Mouse (Mus musculus) liver, adult 2 months (tissue): Measurements from ENCODE around the gene Srsf7.

Experiments
- CTCF ChIP-seq: fragments of 200-500 bp; IDR thresholded peaks from 2 replicates; pipeline ENCODE4 v1.5.1; 2011; ENCODE audit warnings: low read depth, low read length, control low read depth
- POLR2A ChIP-seq: fragments of 200-500 bp; IDR thresholded peaks from 2 replicates; pipeline ENCODE4 v1.6.1; 2011; ENCODE audit warnings: low read length, control low read depth; ENCODE audit not compliant: insufficient read depth; ENCODE audit errors: extremely low read depth

DNA sequence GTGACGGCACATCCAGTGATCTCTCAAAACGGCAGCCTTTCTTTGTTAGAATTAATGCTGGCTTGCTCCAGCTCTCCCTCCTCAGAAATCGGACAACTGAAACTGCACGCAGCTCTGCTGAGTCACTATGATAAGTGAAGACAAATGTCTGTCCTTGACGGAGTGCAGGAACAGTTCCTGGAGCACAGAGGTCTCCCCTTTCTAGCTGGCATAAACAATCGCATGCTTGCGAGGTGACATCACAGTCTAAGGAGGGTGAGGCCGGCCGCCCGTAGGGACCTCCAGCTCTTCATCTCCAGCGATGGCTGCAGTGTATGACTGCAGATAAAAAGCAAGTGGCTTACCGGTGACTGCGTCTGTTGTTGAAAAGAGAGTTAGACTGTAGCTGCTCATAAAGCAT lies 48.1 kb upstream of the Srsf7 start:
- TF ChIP-seq POLR2A (no peak), CTCF (no peak)
